Mouse (Mus musculus): ENCODE measurements around the gene Creb5.

DNA sequence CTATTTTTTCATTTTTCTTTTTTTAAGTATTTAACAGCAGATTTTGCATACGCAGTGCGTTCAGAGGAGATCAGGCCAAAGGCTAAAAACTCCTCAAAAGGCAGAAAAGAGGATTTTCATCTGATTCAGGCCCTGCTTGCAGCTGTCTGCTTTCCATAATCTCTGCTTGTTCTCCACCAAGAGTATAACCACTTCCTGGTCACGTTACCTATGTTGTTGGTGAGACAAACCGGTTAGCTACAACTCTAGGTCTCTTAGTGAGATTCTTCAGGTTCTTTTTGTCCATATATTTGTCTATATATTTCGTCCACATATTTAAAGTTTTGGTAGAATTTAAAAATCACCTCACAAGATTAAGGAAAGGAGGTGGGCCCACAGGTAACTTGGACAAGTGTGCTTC, 102.2 kb downstream of the Creb5 start:
- TF ChIP-seq CTCF (IDR thresholded peaks at IDR 0.05; ENCODE audit: insufficient read depth, low read length) (no peak), POLR2A (IDR thresholded peaks at IDR 0.05; ENCODE audit: borderline replicate concordance, extremely low read depth, low read depth, low read length) (no peak)

Measured in lung, adult 2 months (tissue).